Mouse (Mus musculus) liver, embryonic 14.5 days (tissue): ENCODE measurements around the gene Lrrc45. TPM values are rescaled to one million over a fixed set of nuclear protein-coding genes. Genes with fewer than 3 reads are reported as not detected.

ENCODE experiments used
- ATAC-seq: fragments of 200-750 bp; cut with Nextera tagmentation; 2 replicates; pipeline ENCODE4 v1.8.0; 2017; ENCODE audit warnings: moderate number of reproducible peaks, mild to moderate bottlenecking, moderate library complexity; ENCODE audit not compliant: insufficient read depth
- DNase-seq, 3 experiments: peaks; one replicate each; pipeline ENCODE4 v3.0.0-alpha.2; 2012 to 2013; ENCODE audit warnings: low read depth in 3 of 3, low spot score in 3 of 3
- H3K27ac ChIP-seq: fragments of 300-500 bp; sonication (generic); 2 replicates; pipeline ENCODE4 v1.5.1; 2014; ENCODE audit warnings: moderate library complexity, mild to moderate bottlenecking, control low read depth, inconsistent platforms
- H3K27me3 ChIP-seq: fragments of 300-500 bp; sonication (generic); 2 replicates; pipeline ENCODE4 v1.6.1; 2014; ENCODE audit warnings: mild to moderate bottlenecking, low read length, moderate library complexity; ENCODE audit not compliant: control insufficient read depth, insufficient read depth
- H3K36me3 ChIP-seq: fragments of 300-500 bp; sonication (generic); replicated peaks from 2 replicates; pipeline ENCODE4 v1.6.1; 2014; ENCODE audit warnings: low read depth; ENCODE audit not compliant: control insufficient read depth, insufficient read depth
- H3K4me1 ChIP-seq, 2 experiments: fragments of 200-500 bp in 1 of 2; fragments of 300-500 bp in 1 of 2; sonication (generic) in 1 of 2; replicated peaks; 2 replicates each; pipeline ENCODE4 v1.6.1; 2012 to 2014; ENCODE audit warnings: antibody characterized with exemption in 1 of 2, inconsistent platforms in 1 of 2, low read length in 1 of 2; ENCODE audit not compliant: control insufficient read depth in 2 of 2, insufficient read depth in 2 of 2
- H3K4me2 ChIP-seq: fragments of 300-500 bp; sonication (generic); 2 replicates; pipeline ENCODE4 v1.6.1; 2014; ENCODE audit warnings: low read depth, mild to moderate bottlenecking, control low read depth, moderate library complexity
- H3K4me3 ChIP-seq, 2 experiments: fragments of 200-500 bp in 1 of 2; fragments of 300-500 bp in 1 of 2; sonication (generic) in 1 of 2; 2 replicates each; pipeline ENCODE4 v1.5.1; 2012 to 2014; ENCODE audit warnings: low read depth in 2 of 2, low read length in 2 of 2, mild to moderate bottlenecking in 2 of 2, control low read depth in 1 of 2, inconsistent platforms in 1 of 2, moderate library complexity in 1 of 2; ENCODE audit not compliant: insufficient read depth in 1 of 2
- H3K9ac ChIP-seq: fragments of 300-500 bp; sonication (generic); replicated peaks from 2 replicates; pipeline ENCODE4 v1.6.1; 2014; ENCODE audit warnings: mild to moderate bottlenecking, control low read depth, moderate library complexity
- H3K9me3 ChIP-seq: fragments of 300-500 bp; sonication (generic); 2 replicates; pipeline ENCODE4 v1.6.1; 2016; ENCODE audit warnings: low read length, mixed read lengths; ENCODE audit not compliant: control insufficient read depth
- CTCF ChIP-seq: IDR thresholded peaks from 2 replicates; pipeline ENCODE4 v1.5.1; 2016; ENCODE audit warnings: antibody characterized with exemption, low read depth, control low read depth
- EP300 ChIP-seq: IDR thresholded peaks from 2 replicates; pipeline ENCODE4 v1.6.1; 2016; ENCODE audit warnings: antibody characterized with exemption, low read depth
- WGBS: fragments of 180-500 bp; shearing (Covaris S2); extraction: QIAGEN DNeasy Blood & Tissue Kit; methylation state at CpG from one replicate; pipeline ENCODE4 v1.1.7; 2014; ENCODE audit not compliant: insufficient replicate concordance; 5-methylcytosine and 5-hydroxymethylcytosine counted together
- polyA plus RNA-seq, 2 experiments: library from polyadenylated mRNA; depleted of rRNA in 1 of 2; stranded (reverse) in 1 of 2; unstranded in 1 of 2; fragments of >200 nt; fragmentation: Nextera tagmentation in 1 of 2; extraction: Ambion mirVana in 1 of 2; gene quantifications; 2 replicates each; pipeline versions ENCODE4 v1.2.1 to v1.2.3; 2012 to 2014

The Lrrc45 gene
- polyA plus RNA-seq, 2 experiments: 6.2 to 9.3 TPM

DNA sequence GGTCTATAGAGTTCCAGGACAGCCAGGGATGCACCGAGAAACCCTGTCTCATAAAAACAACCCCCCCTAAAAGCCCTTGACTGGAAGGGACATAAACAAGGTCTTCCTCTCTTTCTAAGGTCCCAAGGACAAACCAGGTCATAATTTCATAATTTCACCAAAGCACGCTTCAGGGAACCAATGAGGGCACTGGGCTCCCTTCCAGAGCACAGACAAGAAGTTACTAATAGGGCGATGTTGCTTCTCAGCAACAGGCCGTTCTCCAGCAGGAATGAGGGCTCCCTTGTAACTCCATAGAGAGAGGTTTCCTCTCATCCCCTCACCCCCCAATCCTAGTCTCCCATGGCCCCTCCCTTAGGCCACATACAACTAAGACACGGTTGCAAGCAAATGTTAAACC is 27.3 kb downstream of the Lrrc45 start:
- Histone ChIP-seq H3K27ac (no peak overlapping the region), H3K27me3 (no peaks in the 10 kb centered on the region), H3K9ac (no peak overlapping the region), H3K36me3 (no peaks in the 10 kb centered on the region), H3K4me2 (no peak overlapping the region), H3K9me3 (no peaks in the 10 kb centered on the region), H3K4me3 (no peak overlapping the region), H3K4me1 (no peaks in the 10 kb centered on the region)
- ATAC-seq (no peak), DNase-seq (no peak)
- WGBS: 73% methylated on average over 5 of the region's 5 CpGs
- TF ChIP-seq EP300 (no peak), CTCF (no peak)

GRCm38 (mm10) chr11:120744121-120744701 is 30.5 kb downstream of the Lrrc45 start:
- H3K27me3 ChIP-seq: no peaks in the 10 kb centered on the region
- H3K36me3 ChIP-seq: no peaks in the 10 kb centered on the region
- no peak for TF ChIP-seq CTCF
- TF ChIP-seq EP300: no peak
- DNase-seq (no peak), ATAC-seq (no peak)
- H3K27ac ChIP-seq: no peak overlapping the region
- H3K4me3 ChIP-seq: no peak overlapping the region
- H3K4me1 ChIP-seq: no peaks in the 10 kb centered on the region
- no peaks in the 10 kb centered on the region for H3K9me3 ChIP-seq
- H3K4me2 ChIP-seq: no peak overlapping the region
- no peak overlapping the region for H3K9ac ChIP-seq
- 68% methylated on average over 7 of the region's 7 CpGs for WGBS

- no peaks in the 10 kb centered on the region for H3K9me3 ChIP-seq
- 38% methylated on average over 4 of the region's 4 CpGs for WGBS
- no peaks in the 10 kb centered on the region for H3K27me3 ChIP-seq
- H3K4me2 ChIP-seq: no peak overlapping the region
- H3K9ac ChIP-seq: no peak overlapping the region
- ATAC-seq: no peak
- no peak overlapping the region for H3K4me3 ChIP-seq
- no peak overlapping the region for H3K27ac ChIP-seq
- no peaks in the 10 kb centered on the region for H3K36me3 ChIP-seq
- no peak for DNase-seq
- H3K4me1 ChIP-seq: no peaks in the 10 kb centered on the region
- TF ChIP-seq EP300 (no peak), CTCF (no peak)
These were observed 34.2 kb downstream of the Lrrc45 start for GRCm38 (mm10) chr11:120747974-120748373.

DNA sequence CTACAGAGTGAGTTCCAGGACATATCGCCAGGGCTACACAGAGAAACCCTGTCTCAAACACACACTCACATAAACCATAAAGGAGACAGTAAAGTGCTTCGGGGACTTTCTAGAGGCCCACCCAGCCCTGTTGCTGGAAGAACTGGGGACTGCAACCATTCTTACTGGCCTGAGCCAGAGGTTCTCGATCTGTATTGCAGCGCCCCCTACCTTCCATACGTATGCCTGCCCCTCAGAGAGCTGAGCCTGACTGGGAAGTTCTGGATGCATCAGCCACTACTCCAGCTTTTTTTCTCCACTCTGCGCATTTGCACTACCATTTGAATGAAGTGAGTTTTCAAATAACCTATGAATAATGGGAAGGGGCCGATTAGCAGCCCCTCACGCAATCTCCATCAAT is 35.7 kb downstream of the Lrrc45 start:
- peak; percentile 13 to 26 (median 20) for DNase-seq
- H3K4me3 ChIP-seq: no peak overlapping the region

DNA sequence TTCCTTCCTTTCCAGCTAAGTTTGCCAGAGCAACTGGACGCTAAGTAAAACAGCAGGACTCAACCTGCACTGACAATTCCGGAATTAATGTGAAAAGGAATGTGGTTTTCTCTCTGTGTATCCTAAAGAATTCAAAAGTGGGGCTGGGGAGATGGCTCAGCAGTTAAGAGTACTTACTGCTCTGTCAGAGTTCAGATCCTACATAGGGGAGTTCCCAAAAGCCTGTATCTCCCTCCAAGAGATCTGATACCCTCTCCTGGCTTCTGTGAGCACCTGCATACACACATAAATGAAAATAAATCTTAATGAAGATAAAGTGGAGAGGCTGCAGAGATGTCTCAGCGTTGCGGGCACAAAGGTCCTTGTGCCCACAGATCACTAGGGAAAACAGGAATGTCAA is 37.9 kb downstream of the Lrrc45 start:
- Histone ChIP-seq H3K9ac (no peak overlapping the region), H3K27ac (no peak overlapping the region), H3K4me1 (no peaks in the 10 kb centered on the region), H3K4me2 (no peak overlapping the region), H3K36me3 (no peaks in the 10 kb centered on the region), H3K4me3 (no peak overlapping the region), H3K9me3 (no peaks in the 10 kb centered on the region), H3K27me3 (no peaks in the 10 kb centered on the region)
- ATAC-seq: no peak
- no peak for TF ChIP-seq EP300
- no peak for TF ChIP-seq CTCF
- no peak for DNase-seq
- 59% methylated on average over 4 of the region's 4 CpGs for WGBS

More for the DNA sequence above, 35.7 kb downstream of the Lrrc45 start:
- Histone ChIP-seq H3K36me3 (no peaks in the 10 kb centered on the region), H3K4me2 (no peak overlapping the region), H3K27ac (no peak overlapping the region), H3K9ac (no peak overlapping the region), H3K9me3 (no peaks in the 10 kb centered on the region), H3K27me3 (no peaks in the 10 kb centered on the region), H3K4me1 (no peaks in the 10 kb centered on the region)
- no peak for ATAC-seq
- TF ChIP-seq CTCF (peak; percentile 80), EP300 (no peak)
- WGBS: 44% methylated on average over 8 of the region's 8 CpGs
